Mouse (Mus musculus): Measurements from ENCODE around the gene Osbpl2. TPM values are rescaled to one million over a fixed set of nuclear protein-coding genes. Genes with fewer than 3 reads are reported as not detected.
A peak's percentile ranks its signal among the peaks of the same experiment; 100 is the strongest.

Osbpl2 gene
- total RNA-seq, 2 experiments from 2014 or later, result 43.9 to 47.8 TPM

GRCm38 (mm10) chr2:180103978-180104658, 15.0 kb upstream of the Osbpl2 start, which contains the start of gene Hrh3:
TSS of gene Hrh3 (minus strand) at chr2:180104488.
- intact Hi-C loops (cut with DNase I), result no loop called here
- peak in 1 of 2 experiments; percentile 76 for DNase-seq (ENCODE audit: low spot score in 2 of 2)

- no peak for DNase-seq (ENCODE audit: low spot score in 2 of 2)
- intact Hi-C loops (cut with DNase I), result no loop called here
These were observed 14.3 kb upstream of the Osbpl2 start for GRCm38 (mm10) chr2:180104659-180105377.

- intact Hi-C loops (cut with DNase I), result no loop called here
- no peak for DNase-seq (ENCODE audit: low spot score in 2 of 2)
These were observed 13.5 kb upstream of the Osbpl2 start for GRCm38 (mm10) chr2:180105441-180106190.

- no peak for DNase-seq (ENCODE audit: low spot score in 2 of 2)
- intact Hi-C loops (cut with DNase I), result no loop called here
These were observed 12.0 kb upstream of the Osbpl2 start for GRCm38 (mm10) chr2:180107081-180107480.

- intact Hi-C loops (cut with DNase I), result no loop called here
- no peak for DNase-seq (ENCODE audit: low spot score in 2 of 2)
These were observed 10.8 kb upstream of the Osbpl2 start for GRCm38 (mm10) chr2:180108285-180108684.

GRCm38 (mm10) chr2:180113909-180114890, 4.9 kb upstream of the Osbpl2 start:
- peak; percentile 72 to 93 for DNase-seq (ENCODE audit: low spot score in 2 of 2)
- intact Hi-C loops (cut with DNase I), result no loop called here

- peak; percentile 51 to 84 for DNase-seq (ENCODE audit: low spot score in 2 of 2)
- intact Hi-C loops (cut with DNase I), result no loop called here
These were observed 3.8 kb upstream of the Osbpl2 start for GRCm38 (mm10) chr2:180115279-180115678.

GRCm38 (mm10) chr2:180116081-180116493, 3.0 kb upstream of the Osbpl2 start:
- DNase-seq (ENCODE audit: low spot score in 2 of 2), result peak; percentile 50 to 81
- intact Hi-C loops (cut with DNase I), result no loop called here

- peak in 1 of 2 experiments; percentile 28 for DNase-seq (ENCODE audit: low spot score in 2 of 2)
- intact Hi-C loops (cut with DNase I), result no loop called here
These were observed 2.2 kb upstream of the Osbpl2 start for GRCm38 (mm10) chr2:180116741-180117484.

- intact Hi-C loops (cut with DNase I), result loop anchor here (2.0 kb wide), 1 partner anchor 47 kb away; the partner anchor contains the start of gene Mtg2
- DNase-seq (ENCODE audit: low spot score in 2 of 2), result peak; percentile 65 to 79
These were observed 1.5 kb upstream of the Osbpl2 start for GRCm38 (mm10) chr2:180117485-180118194.

GRCm38 (mm10) chr2:180119439-180120291, 559 bp downstream of the Osbpl2 start:
- no peak for DNase-seq (ENCODE audit: low spot score in 2 of 2)
- intact Hi-C loops (cut with DNase I), result loop anchor here (2.0 kb wide), 1 partner anchor 49 kb away; the partner anchor contains the start of gene Mtg2

GRCm38 (mm10) chr2:180120292-180120761, 1.2 kb downstream of the Osbpl2 start:
- DNase-seq (ENCODE audit: low spot score in 2 of 2), result no peak
- intact Hi-C loops (cut with DNase I), result no loop called here

GRCm38 (mm10) chr2:180124192-180124591, 5.1 kb downstream of the Osbpl2 start:
- intact Hi-C loops (cut with DNase I), result no loop called here
- no peak for DNase-seq (ENCODE audit: low spot score in 2 of 2)

GRCm38 (mm10) chr2:180126195-180126594, 7.1 kb downstream of the Osbpl2 start:
- intact Hi-C loops (cut with DNase I), result no loop called here
- DNase-seq (ENCODE audit: low spot score in 2 of 2), result peak in 1 of 2 experiments; percentile 33

GRCm38 (mm10) chr2:180127675-180128074, 8.6 kb downstream of the Osbpl2 start:
- no peak for DNase-seq (ENCODE audit: low spot score in 2 of 2)
- intact Hi-C loops (cut with DNase I), result no loop called here

GRCm38 (mm10) chr2:180133231-180133630, 14.1 kb downstream of the Osbpl2 start:
- DNase-seq (ENCODE audit: low spot score in 2 of 2), result no peak
- intact Hi-C loops (cut with DNase I), result no loop called here

GRCm38 (mm10) chr2:180133911-180134310, 14.8 kb downstream of the Osbpl2 start:
- intact Hi-C loops (cut with DNase I), result no loop called here

More at GRCm38 (mm10) chr2:180133911-180134310, 14.8 kb downstream of the Osbpl2 start:
- DNase-seq (ENCODE audit: low spot score in 2 of 2), result no peak
